Mouse (Mus musculus): ENCODE measurements at regions not wholly inside any gene's neighbourhood (a gene's known extent, or its start where the extent isn't known, plus 50 kb on each side); places are given as distances from the start of the nearest gene placed in this dataset.

DNA sequence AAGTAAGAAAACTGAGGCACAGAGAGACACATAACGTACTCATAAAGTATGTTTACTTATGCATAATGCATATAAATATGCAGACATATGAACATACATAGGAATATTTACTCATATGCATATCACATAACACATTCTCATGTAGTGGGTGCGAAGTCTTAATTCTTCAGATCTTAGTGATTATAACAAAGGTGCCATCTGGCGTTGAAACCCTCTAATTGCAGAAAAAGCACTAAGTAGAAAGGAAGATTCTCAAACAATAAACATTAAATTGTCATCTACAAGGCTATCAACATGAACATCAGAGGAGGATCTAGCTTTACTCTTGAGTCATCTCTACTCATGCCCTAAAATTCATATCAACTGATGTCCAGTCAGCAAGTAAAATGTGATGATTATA lies 314.2 kb upstream of the 2610301B20Rik start:
- DNase-seq (ENCODE audit: low read depth, low spot score): no peak

DNA sequence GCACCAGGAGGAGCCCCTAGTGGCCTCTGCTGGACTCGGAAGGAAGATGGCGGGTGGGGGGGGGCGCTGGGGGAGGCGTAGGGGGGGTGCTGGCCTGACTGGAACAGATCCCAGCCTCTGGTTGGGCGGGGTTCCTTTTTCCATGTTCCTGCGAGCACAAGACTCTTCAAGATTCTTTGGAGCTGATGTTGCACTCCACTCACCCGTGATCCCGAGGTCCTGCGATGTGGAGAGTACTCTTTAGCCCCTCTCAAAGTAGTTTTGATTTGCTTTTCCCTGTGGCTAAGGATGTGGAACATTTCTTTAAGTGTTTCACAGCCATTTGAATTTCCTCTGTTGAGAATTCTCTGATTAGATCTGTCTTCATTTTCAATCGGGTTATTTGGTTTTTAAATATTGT lies 269.8 kb upstream of the 2610301B20Rik start:
- no peak for DNase-seq (ENCODE audit: low read depth, low spot score)

- no peak for DNase-seq (ENCODE audit: low read depth, low spot score)
Measured at GRCm38 (mm10) chr4:10607855-10608576, 266.3 kb upstream of the 2610301B20Rik start.

DNA sequence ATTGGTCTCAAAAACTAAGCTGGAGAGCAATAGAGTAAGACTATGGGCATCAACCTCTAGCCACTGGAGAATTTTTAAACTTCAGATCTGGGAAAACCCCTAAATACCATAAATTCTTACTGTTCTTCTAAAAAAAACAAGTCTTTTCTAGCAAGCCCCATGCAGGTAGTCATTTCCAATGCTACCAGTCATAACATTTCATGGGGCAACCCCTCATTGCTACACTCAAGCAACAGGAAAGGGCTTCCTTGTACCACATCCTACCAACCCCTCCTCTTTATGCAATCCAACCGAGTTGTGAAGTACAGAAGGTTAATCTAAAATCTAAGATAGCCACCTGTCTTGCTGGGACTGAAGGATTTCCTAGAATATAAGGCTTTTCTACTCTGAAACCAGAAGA lies 263.5 kb upstream of the 2610301B20Rik start:
- no peak for DNase-seq (ENCODE audit: low read depth, low spot score)

All from CD4-positive helper T cell, adult 2 months (primary cell).